Mouse (Mus musculus) midbrain, embryonic 15.5 days (tissue): ENCODE results near the gene Gm49384. TPM values are rescaled to one million over a fixed set of nuclear protein-coding genes. Genes with fewer than 3 reads are reported as not detected.

ENCODE experiments used
- ATAC-seq: fragments of 200-750 bp; cut with Nextera tagmentation; replicated peaks from 2 replicates; pipeline ENCODE4 v1.8.0; 2017; ENCODE audit warnings: moderate TSS enrichment
- H3K27ac ChIP-seq: fragments of 300-500 bp; sonication (generic); 2 replicates; pipeline ENCODE4 v1.5.1; 2015; ENCODE audit warnings: mild to moderate bottlenecking, inconsistent platforms
- H3K27me3 ChIP-seq: fragments of 300-500 bp; sonication (generic); replicated peaks from 2 replicates; pipeline ENCODE4 v1.6.1; 2015; ENCODE audit warnings: inconsistent platforms
- H3K36me3 ChIP-seq: fragments of 300-500 bp; sonication (generic); replicated peaks from 2 replicates; pipeline ENCODE4 v1.6.1; 2015; ENCODE audit warnings: inconsistent platforms
- H3K4me1 ChIP-seq: fragments of 300-500 bp; sonication (generic); 2 replicates; pipeline ENCODE4 v1.6.1; 2015; ENCODE audit warnings: inconsistent platforms
- H3K4me2 ChIP-seq: fragments of 300-500 bp; sonication (generic); 2 replicates; pipeline ENCODE4 v1.6.1; 2015; ENCODE audit warnings: inconsistent platforms, mild to moderate bottlenecking, moderate library complexity
- H3K4me3 ChIP-seq: fragments of 300-500 bp; sonication (generic); 2 replicates; pipeline ENCODE4 v1.5.1; 2015; ENCODE audit warnings: mild to moderate bottlenecking, inconsistent platforms
- H3K9ac ChIP-seq: fragments of 300-500 bp; sonication (generic); 2 replicates; pipeline ENCODE4 v1.6.1; 2015; ENCODE audit warnings: mild to moderate bottlenecking, inconsistent platforms
- H3K9me3 ChIP-seq: fragments of 300-500 bp; sonication (generic); 2 replicates; pipeline ENCODE4 v1.6.1; 2016; ENCODE audit warnings: inconsistent platforms
- WGBS: fragments of 180-500 bp; shearing (Covaris S2); methylation state at CpG from one replicate; pipeline ENCODE4 v1.1.7; 2015; ENCODE audit warnings: mixed read lengths; 5-methylcytosine and 5-hydroxymethylcytosine counted together
- polyA plus RNA-seq: library from polyadenylated mRNA; unstranded; fragments of >200 nt; fragmentation: Nextera tagmentation; extraction: Ambion mirVana; gene quantifications from 2 replicates; pipeline ENCODE4 v1.2.1, GENCODE M21; 2015

Gene Gm49384
- polyA plus RNA-seq: 9.0 and 12.4 TPM in 2 replicates

DNA sequence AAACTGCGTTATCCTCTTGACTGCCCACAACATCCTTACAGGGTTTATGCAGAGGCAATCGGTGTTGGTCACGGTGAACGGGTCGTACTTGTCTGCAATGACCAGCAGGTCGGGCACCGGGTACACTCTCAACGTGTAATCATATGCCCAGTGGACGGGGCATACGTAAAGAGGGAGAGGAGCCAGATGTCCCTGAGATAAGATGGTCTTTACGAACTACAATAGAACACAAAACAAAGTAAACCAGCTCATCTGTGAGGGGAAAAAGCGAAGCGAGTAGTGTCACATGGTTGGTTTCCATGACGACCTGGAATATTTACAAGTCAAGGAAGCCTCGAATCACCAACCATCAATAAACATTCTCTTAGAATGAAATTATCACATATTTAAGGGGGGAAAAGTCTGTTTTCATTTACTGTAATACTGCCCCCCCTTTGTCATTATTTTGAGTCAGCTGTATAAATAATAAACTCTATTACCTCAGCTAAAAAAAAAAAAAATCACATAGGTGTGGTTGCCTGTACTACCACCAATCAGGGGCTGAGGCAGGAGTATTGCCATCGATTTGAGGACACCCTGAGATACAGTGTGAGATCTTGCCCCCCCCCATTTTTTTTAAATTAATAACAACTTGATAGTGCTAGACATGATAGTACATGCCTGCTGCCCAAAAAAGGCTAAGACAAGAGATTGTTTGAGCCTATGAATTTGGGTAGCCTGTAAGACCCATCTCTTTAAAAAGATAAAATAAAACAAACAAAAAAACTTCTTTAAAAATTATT lies at the start of gene Gm49384:
Gene Gm49384 (minus strand): TSS at position 216 of the 782 bp plus-strand sequence.
- H3K27ac ChIP-seq: no peak within 1 kb of the TSS
- H3K27me3 ChIP-seq: no peaks in the 10 kb centered on the region
- no peak within 1 kb of the TSS for H3K4me3 ChIP-seq
- H3K9me3 ChIP-seq: no peaks in the 10 kb centered on the region
- H3K4me1 ChIP-seq: peaks cover 10% of the 10 kb centered on the region
- H3K36me3 ChIP-seq: no peaks in the 10 kb centered on the region
- peak; percentile 67 for ATAC-seq
- WGBS: 63% methylated on average over 16 of the region's 16 CpGs
- no peak within 1 kb of the TSS; the same call in 1 of the 2 replicates for H3K4me2 ChIP-seq
- H3K9ac ChIP-seq: no peak within 1 kb of the TSS

DNA sequence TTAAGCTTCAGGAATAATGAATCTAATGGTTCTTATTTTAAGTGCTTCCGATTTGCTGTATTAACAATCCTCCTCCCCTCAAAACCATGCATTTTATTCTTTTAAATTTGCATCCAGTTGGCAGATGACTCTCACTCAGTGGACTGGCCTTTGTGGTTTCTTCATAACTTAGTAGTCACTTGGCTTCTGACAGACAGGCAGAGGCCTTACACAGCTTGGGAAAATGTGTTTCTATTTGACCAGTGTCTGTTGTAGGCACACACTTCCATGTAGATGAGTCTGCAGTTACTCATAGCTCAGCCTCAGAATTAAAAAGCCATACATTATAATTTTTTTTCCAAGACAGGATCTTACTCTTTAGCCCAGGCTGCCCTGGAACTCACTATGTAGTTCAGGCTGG lies 49.7 kb upstream of the Gm49384 start:
- no peaks in the 10 kb centered on the region for H3K9me3 ChIP-seq
- no peak for ATAC-seq
- no peak overlapping the region for H3K4me3 ChIP-seq
- no peak overlapping the region for H3K9ac ChIP-seq
- no peaks in the 10 kb centered on the region for H3K27me3 ChIP-seq
- H3K4me2 ChIP-seq: no peak overlapping the region
- 98% methylated on average over 1 of the region's 1 CpGs for WGBS
- no peaks in the 10 kb centered on the region for H3K36me3 ChIP-seq
- no peaks in the 10 kb centered on the region for H3K4me1 ChIP-seq
- no peak overlapping the region for H3K27ac ChIP-seq

DNA sequence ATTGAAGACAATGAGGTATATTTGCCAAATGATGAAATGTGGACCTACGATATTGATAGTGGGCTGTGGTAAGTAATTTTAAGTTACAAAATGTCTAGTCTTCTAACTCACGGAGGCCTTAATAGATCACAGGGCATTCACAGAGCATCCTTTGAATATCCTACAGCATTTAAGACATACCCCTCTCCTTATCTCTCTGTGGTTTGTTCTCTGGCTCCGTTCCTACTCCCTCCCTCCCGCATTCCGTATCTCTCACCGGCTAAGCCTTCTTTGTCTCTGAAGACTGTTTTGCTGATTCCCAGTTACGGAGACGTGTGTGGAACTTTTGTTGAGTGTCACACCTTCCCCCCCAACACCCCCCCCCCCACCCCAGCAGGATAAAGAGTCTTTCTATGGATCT lies 46.7 kb upstream of the Gm49384 start:
- H3K4me3 ChIP-seq: no peak overlapping the region
- H3K27ac ChIP-seq: no peak overlapping the region
- no peaks in the 10 kb centered on the region for H3K9me3 ChIP-seq
- H3K4me1 ChIP-seq: no peaks in the 10 kb centered on the region
- H3K27me3 ChIP-seq: no peaks in the 10 kb centered on the region
- ATAC-seq: no peak
- H3K4me2 ChIP-seq: no peak overlapping the region
- no peaks in the 10 kb centered on the region for H3K36me3 ChIP-seq
- no peak overlapping the region for H3K9ac ChIP-seq
- 70% methylated on average over 8 of the region's 8 CpGs for WGBS

DNA sequence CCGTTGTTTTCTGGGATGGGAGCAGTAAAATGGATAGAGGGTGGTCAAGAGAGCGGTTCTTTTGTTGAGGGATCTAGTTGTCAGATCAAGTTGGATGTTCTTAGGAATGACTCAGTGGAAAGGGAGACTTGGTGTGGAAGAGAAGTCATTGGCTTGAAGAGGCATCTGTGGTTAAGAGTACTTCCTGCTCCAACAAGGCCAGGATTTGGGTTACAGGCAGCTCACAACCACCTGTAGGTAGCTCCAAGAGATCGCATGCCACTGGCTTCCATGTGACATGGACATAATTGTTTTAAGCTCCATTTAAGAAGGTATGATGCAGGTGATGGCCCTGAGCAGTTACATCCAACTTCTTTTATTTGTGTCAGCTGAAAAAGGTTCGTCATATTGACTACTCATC lies 45.7 kb upstream of the Gm49384 start:
- H3K27ac ChIP-seq: no peak overlapping the region
- H3K4me1 ChIP-seq: no peaks in the 10 kb centered on the region
- ATAC-seq: no peak
- no peak overlapping the region for H3K4me3 ChIP-seq
- H3K4me2 ChIP-seq: no peak overlapping the region
- no peak overlapping the region for H3K9ac ChIP-seq
- no peaks in the 10 kb centered on the region for H3K27me3 ChIP-seq
- no peaks in the 10 kb centered on the region for H3K9me3 ChIP-seq
- WGBS: 79% methylated on average over 4 of the region's 4 CpGs
- H3K36me3 ChIP-seq: no peaks in the 10 kb centered on the region

DNA sequence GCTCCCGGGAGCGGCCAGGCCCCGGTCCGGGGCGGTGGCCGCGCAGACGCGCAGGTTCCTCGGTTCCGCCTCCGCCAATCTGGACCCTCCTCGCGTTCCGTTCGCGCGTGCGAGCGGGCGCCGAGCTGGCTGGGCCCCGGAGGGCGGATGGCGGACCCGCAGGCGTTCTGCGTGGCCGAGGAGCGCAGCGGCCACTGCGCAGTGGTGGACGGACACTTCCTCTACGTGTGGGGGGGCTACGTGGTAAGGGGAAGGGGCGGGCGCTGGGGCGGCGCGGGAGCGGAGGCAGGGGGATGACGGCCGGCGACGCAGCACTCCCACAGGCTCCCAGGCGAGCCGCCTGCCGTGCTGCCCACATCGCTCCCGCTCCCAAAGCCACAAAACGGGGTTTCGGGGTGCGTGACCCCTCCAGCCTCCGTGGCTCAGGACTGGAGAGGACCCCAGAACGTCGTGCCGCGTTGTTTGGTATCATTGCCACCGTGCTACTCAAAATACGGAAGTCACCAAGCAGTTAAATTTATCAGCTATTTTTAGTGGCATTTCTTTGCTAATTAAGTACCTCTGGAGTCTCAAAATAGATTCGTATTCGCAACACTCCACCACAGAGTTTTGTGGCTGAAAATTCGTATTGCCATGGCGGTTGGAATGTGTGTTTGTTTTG lies 37.8 kb upstream of the Gm49384 start:
- peak; percentile 97 for ATAC-seq
- peaks cover 7% of the 10 kb centered on the region for H3K4me1 ChIP-seq
- H3K4me2 ChIP-seq: peak overlapping the region; percentile 69
- WGBS: under 1% methylated on average over 60 of the region's 64 CpGs
- H3K27ac ChIP-seq: peak overlapping the region; percentile 88
- H3K36me3 ChIP-seq: no peaks in the 10 kb centered on the region
- peak overlapping the region; percentile 83 for H3K9ac ChIP-seq
- no peaks in the 10 kb centered on the region for H3K9me3 ChIP-seq
- peak overlapping the region; percentile 89 for H3K4me3 ChIP-seq
- H3K27me3 ChIP-seq: no peaks in the 10 kb centered on the region

DNA sequence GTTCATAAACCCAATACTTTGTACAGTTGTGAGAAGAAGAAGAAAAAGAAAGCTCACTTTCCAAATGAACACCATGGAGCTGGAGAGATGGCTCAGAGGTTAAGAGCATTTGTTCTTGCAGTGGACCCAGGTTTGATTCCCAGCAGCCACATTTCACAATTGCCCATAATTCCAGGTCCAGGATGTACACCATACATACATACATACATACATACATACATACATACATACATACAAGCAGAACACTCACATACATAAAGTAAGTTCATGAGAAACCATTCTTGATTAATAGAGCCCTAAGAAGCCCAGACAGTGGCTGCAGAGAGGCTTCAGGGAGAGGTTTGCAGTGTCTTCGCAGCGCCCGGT lies 37.3 kb upstream of the Gm49384 start:
- no peak for ATAC-seq
- H3K4me2 ChIP-seq: peak overlapping the region; percentile 69
- H3K4me3 ChIP-seq: peak overlapping the region; percentile 89
- peaks cover 7% of the 10 kb centered on the region for H3K4me1 ChIP-seq
- 0% methylated on average over 3 of the region's 3 CpGs for WGBS
- peak overlapping the region; percentile 83 for H3K9ac ChIP-seq
- no peaks in the 10 kb centered on the region for H3K9me3 ChIP-seq
- H3K27me3 ChIP-seq: no peaks in the 10 kb centered on the region
- peak overlapping the region; percentile 88 for H3K27ac ChIP-seq
- H3K36me3 ChIP-seq: no peaks in the 10 kb centered on the region

DNA sequence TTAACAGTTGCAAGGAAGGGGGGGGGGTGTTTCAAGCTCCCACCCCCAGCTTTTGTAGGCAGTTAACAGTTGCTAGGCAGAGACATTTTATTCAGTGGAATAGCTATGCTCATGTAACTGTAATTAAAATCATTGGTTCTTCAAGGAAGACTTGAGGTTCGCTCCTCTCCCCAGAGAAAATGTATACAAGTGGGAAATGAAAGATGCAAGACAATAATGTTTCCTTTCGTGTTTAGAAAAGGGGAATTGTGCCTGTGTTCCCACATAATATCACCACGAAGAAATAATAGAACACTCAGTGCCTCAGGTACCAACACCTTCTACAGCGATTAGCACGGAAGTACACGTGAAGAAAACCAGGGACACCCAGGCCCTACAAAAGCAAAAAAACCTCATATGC lies 36.8 kb upstream of the Gm49384 start, which contains the start of gene Klhdc1:
Gene Klhdc1 (plus strand): TSS at position 301 of the 400 bp plus-strand sequence.
- 66% methylated on average over 6 of the region's 6 CpGs for WGBS
- H3K27ac ChIP-seq: peak within 1 kb of the TSS; percentile 88
- H3K4me1 ChIP-seq: peaks cover 7% of the 10 kb centered on the region
- H3K9ac ChIP-seq: peak within 1 kb of the TSS; percentile 83
- no peak for ATAC-seq
- H3K36me3 ChIP-seq: no peaks in the 10 kb centered on the region
- H3K4me3 ChIP-seq: peak within 1 kb of the TSS; percentile 89
- H3K27me3 ChIP-seq: no peaks in the 10 kb centered on the region
- peak within 1 kb of the TSS; percentile 69 for H3K4me2 ChIP-seq
- no peaks in the 10 kb centered on the region for H3K9me3 ChIP-seq

DNA sequence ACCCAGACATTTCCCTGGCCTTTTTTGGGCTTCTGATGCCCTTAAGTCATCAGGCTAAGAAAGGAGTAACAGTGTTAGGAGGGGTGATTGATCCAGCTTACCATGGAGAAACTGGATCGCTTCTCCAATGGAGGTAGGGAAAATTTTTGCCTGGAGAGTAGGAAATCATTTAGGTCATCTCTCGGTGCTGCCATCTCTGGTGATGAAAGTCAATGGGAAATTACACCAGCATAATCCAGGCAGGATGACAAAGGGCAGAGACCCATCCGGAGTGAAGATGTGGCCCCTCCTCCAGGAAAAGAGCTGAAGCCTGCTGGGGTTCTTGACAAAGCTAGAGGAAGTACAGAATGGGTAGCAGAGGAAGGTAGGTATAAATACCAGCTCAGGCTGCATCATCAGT lies 34.2 kb upstream of the Gm49384 start:
- H3K4me3 ChIP-seq: no peak overlapping the region
- no peaks in the 10 kb centered on the region for H3K9me3 ChIP-seq
- no peak overlapping the region for H3K9ac ChIP-seq
- peaks cover 7% of the 10 kb centered on the region for H3K4me1 ChIP-seq
- H3K27me3 ChIP-seq: no peaks in the 10 kb centered on the region
- no peaks in the 10 kb centered on the region for H3K36me3 ChIP-seq
- no peak overlapping the region for H3K27ac ChIP-seq
- WGBS: 30% methylated on average over 3 of the region's 3 CpGs
- H3K4me2 ChIP-seq: no peak overlapping the region
- ATAC-seq: no peak

DNA sequence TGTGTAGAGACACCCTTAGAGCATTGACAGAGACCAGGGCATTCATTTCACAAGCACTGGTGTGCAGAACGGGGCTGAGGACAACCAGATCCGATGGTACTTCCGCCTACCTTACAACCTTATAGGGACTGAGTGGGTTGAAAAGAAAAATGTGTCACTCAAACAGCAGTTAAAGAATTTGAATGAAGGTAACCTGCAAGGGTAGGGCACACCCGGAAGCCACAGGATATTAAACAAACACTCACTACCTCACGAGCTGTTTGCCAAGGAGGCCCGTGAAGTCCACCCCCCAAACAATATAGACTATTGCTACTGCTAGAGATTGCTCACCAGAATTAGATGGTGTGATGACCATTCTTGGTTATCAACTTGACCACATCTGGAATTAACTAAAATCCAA lies 31.7 kb upstream of the Gm49384 start:
- peaks cover 3% of the 10 kb centered on the region; the same call in 1 of the 2 replicates for H3K4me1 ChIP-seq
- H3K9me3 ChIP-seq: no peaks in the 10 kb centered on the region
- H3K4me2 ChIP-seq: no peak overlapping the region
- H3K27ac ChIP-seq: no peak overlapping the region
- ATAC-seq: no peak
- no peak overlapping the region for H3K9ac ChIP-seq
- H3K36me3 ChIP-seq: no peaks in the 10 kb centered on the region
- H3K4me3 ChIP-seq: no peak overlapping the region
- H3K27me3 ChIP-seq: no peaks in the 10 kb centered on the region
- 93% methylated on average over 6 of the region's 6 CpGs for WGBS

DNA sequence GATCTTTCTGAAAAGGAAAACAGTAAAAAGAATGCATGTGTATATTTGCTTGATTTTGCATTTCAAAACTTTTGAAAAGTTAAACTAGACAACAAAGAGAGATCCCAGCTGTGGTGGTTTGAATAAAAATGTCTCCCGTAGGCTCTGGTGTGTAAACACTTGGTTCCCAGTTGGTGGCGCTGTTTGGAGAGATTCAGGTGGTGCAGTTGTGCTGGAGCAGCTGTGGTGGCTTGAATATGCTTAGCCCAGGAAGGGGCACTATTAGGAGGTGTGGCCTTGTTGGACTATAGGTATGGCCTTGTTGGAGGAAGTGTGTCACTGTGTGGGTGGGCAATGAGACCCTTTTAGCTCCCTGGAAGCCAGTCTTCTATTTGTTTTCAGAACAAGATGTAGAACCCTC lies 25.2 kb upstream of the Gm49384 start:
- Histone ChIP-seq H3K9ac (no peak overlapping the region), H3K27me3 (no peaks in the 10 kb centered on the region), H3K4me1 (no peaks in the 10 kb centered on the region), H3K27ac (no peak overlapping the region), H3K4me2 (no peak overlapping the region), H3K36me3 (no peaks in the 10 kb centered on the region), H3K4me3 (no peak overlapping the region), H3K9me3 (no peaks in the 10 kb centered on the region)
- ATAC-seq: no peak
- 64% methylated on average over 2 of the region's 2 CpGs for WGBS

DNA sequence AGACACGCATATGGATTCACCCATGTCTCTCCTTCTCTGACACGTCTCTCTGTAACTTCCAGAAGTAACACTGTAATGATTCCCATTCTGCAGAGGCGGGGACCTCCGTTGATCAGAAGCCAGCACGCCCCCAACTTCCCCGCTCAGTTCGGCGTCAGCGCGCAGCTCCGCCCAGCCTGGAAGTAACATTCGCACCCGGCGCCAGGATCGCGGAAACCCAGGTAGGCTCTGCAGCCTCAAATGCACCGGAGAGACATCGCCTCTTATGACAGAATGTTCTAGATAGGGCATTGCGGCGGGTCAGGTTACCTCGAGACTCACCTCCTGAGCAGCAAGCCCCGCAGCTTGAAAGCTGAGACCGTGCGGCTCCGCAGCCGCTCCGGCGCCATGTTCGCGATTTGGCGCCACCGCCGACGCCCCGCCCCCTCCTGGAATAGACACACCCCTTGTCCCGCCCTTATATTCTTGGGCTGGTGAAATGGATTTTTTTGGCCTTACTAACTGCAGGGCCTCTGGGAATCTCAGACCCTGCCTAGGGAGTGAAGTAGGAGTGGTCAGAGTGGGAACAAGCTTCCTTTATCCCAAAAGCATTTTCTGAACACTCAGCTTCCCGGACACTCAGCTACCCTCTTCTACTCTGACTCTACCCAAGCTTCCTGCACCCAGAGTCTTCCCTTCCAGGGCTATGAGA lies 23.9 kb upstream of the Gm49384 start, which contains the start of gene Pole2:
Gene Pole2 (minus strand): TSS at position 420 of the 691 bp plus-strand sequence.
- Histone ChIP-seq H3K4me1 (no peaks in the 10 kb centered on the region), H3K9ac (peak within 1 kb of the TSS; percentile 55), H3K9me3 (no peaks in the 10 kb centered on the region), H3K36me3 (no peaks in the 10 kb centered on the region), H3K4me2 (peak within 1 kb of the TSS; percentile 56), H3K27me3 (no peaks in the 10 kb centered on the region), H3K27ac (peak within 1 kb of the TSS; percentile 75), H3K4me3 (peak within 1 kb of the TSS; percentile 82)
- peak; percentile 95 for ATAC-seq
- WGBS: under 1% methylated on average over 37 of the region's 37 CpGs

DNA sequence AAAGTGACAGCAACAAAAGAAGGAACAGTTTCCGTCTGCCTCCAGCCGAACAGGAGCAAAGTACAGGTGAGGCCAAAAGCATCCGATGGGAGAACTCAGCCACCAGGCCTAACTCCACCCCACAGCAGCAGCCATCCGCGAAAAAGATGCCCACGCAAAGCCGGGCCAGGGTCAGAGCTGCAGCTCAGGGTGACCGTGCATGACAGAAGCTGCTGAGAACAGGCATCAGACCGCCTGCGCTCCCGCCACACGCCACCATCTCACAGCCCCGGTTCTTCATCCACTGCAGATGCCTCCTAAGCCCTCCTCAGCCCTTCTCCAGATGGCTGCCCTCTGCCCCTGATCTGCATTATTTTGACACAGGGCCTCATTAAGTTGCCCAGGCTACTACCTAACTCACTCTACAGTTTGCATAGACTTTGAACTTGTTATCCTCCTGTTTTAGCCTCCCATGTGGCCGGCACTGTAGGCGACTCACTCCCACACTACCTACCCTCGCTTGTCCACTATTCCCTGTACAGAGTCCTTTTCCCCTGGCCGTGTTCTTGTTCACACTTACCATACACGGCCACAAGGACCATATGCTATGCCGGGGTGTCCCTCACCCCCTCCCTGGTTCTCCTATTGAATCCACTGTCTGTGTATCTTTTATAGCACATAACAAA lies 16.7 kb upstream of the Gm49384 start:
- no peaks in the 10 kb centered on the region for H3K4me1 ChIP-seq

More for the DNA sequence above, 16.7 kb upstream of the Gm49384 start:
- ATAC-seq: no peak
- H3K4me2 ChIP-seq: no peak overlapping the region
- no peak overlapping the region for H3K4me3 ChIP-seq
- 89% methylated on average over 19 of the region's 19 CpGs for WGBS
- no peaks in the 10 kb centered on the region for H3K36me3 ChIP-seq
- no peaks in the 10 kb centered on the region for H3K9me3 ChIP-seq
- H3K9ac ChIP-seq: no peak overlapping the region
- no peak overlapping the region for H3K27ac ChIP-seq
- H3K27me3 ChIP-seq: no peaks in the 10 kb centered on the region
